Mouse (Mus musculus) E14TG2a.4 (cell line): ENCODE results near the gene 2410004P03Rik.

Experiments used
- CTCF ChIP-seq: conservative IDR thresholded peaks from 2 replicates; pipeline ENCODE4 v1.5.1; 2014; ENCODE audit warnings: low read length
- POU5F1 ChIP-seq: IDR thresholded peaks from 2 replicates; pipeline ENCODE4 v1.6.1; 2014; ENCODE audit warnings: low read length, borderline replicate concordance

GRCm38 (mm10) chr12:17033464-17033841 lies 21.9 kb upstream of the 2410004P03Rik start:
- TF ChIP-seq CTCF (no peak), POU5F1 (no peak)
